Mouse (Mus musculus): ENCODE data around the gene Lbhd2. TPM values are rescaled to one million over a fixed set of nuclear protein-coding genes. Genes with fewer than 3 reads are reported as not detected.

The Lbhd2 gene
- total RNA-seq, 2 experiments from 2014 or later: not detected

- DNase-seq (ENCODE audit: low spot score): no peak
- intact Hi-C loops (cut with DNase I): no loop called here
Observed at GRCm38 (mm10) chr12:111443921-111444831, 37.6 kb downstream of the Lbhd2 start.

- DNase-seq (ENCODE audit: low spot score): no peak
- intact Hi-C loops (cut with DNase I): no loop called here
Observed at GRCm38 (mm10) chr12:111445161-111445889, 38.7 kb downstream of the Lbhd2 start.

DNA sequence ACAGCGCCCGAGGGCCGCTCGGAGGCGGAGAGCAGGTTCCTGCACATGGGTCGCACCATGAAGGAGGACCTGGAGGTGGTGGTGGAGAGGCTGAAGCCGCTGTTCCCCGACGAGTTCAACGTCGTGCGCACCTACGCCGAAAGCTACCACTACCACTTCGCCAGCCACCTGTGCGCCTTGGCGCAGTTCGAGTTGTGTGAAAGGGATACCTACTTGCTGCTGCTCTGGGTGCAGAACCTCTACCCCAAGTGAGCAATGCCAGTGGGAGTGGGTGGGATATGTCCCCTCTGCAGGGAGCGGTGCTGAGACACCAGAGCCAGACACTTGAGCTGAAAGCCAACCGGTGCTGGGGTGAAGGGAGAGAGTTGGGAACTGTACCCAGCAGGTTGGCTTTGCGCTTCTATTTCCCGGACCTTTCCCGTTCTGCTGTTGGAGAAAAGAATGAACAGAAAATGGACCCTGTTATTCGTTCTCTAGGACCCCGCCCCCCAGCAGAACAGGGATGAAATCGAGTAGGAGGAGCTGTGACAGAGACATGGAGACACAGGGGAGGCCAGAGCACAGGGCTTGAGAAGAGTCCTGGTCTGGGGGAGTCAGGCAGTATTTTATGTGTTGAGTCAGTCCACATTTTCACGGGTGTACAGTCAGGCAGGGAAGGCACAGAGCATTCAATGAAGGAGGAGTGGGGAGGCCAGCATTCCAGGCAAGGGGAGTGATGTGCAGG, 39.4 kb downstream of the Lbhd2 start:
- intact Hi-C loops (cut with DNase I): no loop called here
- no peak for DNase-seq (ENCODE audit: low spot score)

DNA sequence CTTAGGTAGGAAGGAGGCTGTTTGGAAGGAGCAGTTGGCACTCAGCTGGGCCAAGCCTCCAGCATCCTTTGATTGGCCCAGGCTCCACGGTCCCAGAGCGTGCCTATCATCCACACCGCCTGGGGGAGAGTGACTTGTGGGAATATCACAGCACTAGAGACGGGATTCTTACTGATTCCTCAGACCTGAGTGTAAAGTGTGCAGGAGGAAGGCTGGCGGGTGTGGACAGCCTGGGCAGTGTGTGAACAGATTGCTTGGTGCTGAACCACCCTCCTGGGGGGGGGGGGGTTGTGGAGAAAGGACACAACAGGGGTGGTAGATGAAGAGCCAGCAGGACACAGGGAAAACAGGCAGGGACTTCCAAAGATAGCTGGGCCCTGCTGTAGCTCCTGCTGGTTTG, 40.1 kb downstream of the Lbhd2 start:
- no peak for DNase-seq (ENCODE audit: low spot score)
- intact Hi-C loops (cut with DNase I): no loop called here

GRCm38 (mm10) chr12:111447350-111447749, 40.7 kb downstream of the Lbhd2 start:
- intact Hi-C loops (cut with DNase I): no loop called here
- DNase-seq (ENCODE audit: low spot score): no peak

- DNase-seq (ENCODE audit: low spot score): no peak
- intact Hi-C loops (cut with DNase I): no loop called here
Observed at GRCm38 (mm10) chr12:111447898-111448760, 41.5 kb downstream of the Lbhd2 start.

GRCm38 (mm10) chr12:111448931-111449705, 42.5 kb downstream of the Lbhd2 start:
- DNase-seq (ENCODE audit: low spot score): no peak
- intact Hi-C loops (cut with DNase I): no loop called here

GRCm38 (mm10) chr12:111450359-111450758, 43.8 kb downstream of the Lbhd2 start:
- intact Hi-C loops (cut with DNase I): no loop called here
- DNase-seq (ENCODE audit: low spot score): peak; percentile 67

DNA sequence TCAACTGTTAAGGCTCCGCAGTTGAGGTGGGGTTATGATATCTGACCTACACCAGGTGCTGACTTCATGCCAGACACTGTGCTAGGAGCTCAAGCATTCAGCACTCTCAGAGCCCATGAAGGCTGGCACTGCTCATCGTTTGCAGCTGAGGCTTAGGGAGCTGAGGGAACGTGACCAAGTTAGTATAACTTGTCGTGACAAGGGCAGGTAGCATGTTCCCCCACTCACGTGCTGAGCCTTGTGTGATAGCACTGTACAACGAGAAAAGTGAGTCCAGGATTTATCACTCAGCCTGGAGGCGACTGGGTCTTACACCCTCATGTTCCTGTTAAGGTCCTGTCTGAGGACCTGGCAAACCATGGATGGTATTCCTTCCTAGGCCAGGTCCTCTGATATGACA, 45.0 kb downstream of the Lbhd2 start:
- intact Hi-C loops (cut with DNase I): no loop called here
- DNase-seq (ENCODE audit: low spot score): no peak

DNA sequence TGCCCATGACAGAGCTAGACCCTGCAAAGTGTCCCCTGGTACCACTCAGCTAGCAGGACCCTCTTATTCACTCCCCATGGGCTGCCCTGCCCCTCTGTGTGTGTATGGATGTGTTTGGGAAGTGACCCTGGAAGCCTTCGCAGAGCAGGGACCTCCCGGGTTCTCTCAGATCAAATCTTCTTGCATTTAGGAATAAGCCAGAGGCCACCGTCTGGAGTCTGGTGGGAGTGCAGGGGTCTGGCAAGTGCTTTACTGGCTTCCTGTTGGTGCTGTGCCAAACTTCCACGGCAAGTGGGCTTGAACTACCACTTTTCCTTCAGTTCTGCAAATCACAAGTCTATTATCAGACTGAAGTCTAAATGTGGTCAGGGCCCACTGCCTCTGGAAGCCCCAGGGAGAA, 47.4 kb downstream of the Lbhd2 start:
- DNase-seq (ENCODE audit: low spot score): no peak
- intact Hi-C loops (cut with DNase I): no loop called here

DNA sequence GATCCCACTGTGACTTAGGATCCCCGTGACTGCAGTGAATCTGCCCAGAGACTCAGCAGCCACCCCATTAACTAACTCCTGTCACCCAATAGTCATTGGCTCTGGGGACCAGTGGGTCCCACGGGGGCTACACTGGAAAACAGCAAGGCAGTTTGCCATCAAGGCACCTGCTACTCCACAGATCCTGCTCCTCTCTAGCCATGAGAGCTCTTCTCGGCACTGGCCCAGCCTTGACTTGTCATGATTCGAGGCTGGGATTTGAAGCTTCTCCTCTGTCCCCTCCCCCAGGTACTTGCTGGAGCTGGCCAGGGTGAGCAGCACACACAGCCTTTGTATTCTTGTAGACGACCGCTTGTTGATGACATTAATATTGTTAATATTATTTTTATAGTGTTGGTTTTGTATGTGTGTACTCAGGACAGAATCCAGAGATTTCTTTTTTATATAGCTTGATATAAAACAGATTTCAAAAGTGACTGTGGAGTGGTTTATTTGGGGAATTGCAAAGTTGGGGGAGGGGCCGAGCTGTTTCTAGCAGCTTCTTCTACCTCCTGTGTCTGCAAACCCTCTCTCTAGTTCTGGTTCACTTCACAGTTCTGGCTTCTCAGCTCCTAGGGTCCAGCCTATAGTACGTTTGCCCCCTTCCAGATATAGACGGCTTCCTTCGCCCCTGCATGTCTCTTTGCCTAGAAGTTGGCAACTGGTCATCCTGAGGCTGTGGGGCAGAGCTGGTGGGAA, 48.1 kb downstream of the Lbhd2 start:
- no peak for DNase-seq (ENCODE audit: low spot score)
- intact Hi-C loops (cut with DNase I): no loop called here

GRCm38 (mm10) chr12:111455311-111455846, 48.8 kb downstream of the Lbhd2 start:
- intact Hi-C loops (cut with DNase I): no loop called here
- no peak for DNase-seq (ENCODE audit: low spot score)

DNA sequence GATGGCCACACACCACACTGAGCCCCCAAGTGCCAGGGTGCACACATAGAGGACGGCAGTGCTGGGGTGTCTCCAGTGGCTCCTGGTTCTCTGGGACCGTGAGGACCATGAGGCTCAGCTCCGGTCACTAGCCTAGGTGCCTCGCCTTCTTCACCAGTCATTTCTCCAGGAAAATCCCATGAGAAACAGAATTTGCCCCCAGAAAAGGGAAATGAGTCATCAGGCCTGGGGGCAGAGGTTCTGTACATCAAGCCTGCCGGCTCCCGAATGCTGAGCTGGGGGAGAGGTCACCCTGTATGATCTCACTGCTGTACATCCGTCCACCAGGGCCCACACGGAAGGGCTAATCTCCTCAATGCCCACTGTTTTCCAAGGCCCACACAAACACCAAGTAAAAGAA, 49.3 kb downstream of the Lbhd2 start:
- no peak for DNase-seq (ENCODE audit: low spot score)
- intact Hi-C loops (cut with DNase I): no loop called here

- no peak for DNase-seq (ENCODE audit: low spot score)
- intact Hi-C loops (cut with DNase I): no loop called here
Observed at GRCm38 (mm10) chr12:111457742-111458141, 51.1 kb downstream of the Lbhd2 start.
